Mouse (Mus musculus) ovary, adult 18-20 months (tissue): ENCODE results near the gene Ptcd1.
A peak's percentile ranks its signal among the peaks of the same experiment; 100 is the strongest.
"Not testable (repeated sequence)": the region's sequence is repeated elsewhere in the genome, so short reads cannot be mapped to it uniquely, and the experiment has no call there.

ENCODE experiments used
- DNase-seq: peaks from one replicate; pipeline ENCODE4 v3.0.0; 2022; ENCODE audit warnings: low spot score, mixed read lengths

Ptcd1 gene

GRCm38 (mm10) chr5:145166536-145167305, at the start of gene Ptcd1, which contains the start of gene Cpsf4:
Gene Ptcd1, minus strand, starts transcription at chr5:145167108.
Gene Cpsf4, plus strand, starts transcription at chr5:145167213.
- peak; percentile 97 for DNase-seq

GRCm38 (mm10) chr5:145214679-145215078, 47.8 kb upstream of the Ptcd1 start:
- DNase-seq: no peak

GRCm38 (mm10) chr5:145213505-145213904, 46.6 kb upstream of the Ptcd1 start:
- DNase-seq: no peak

- DNase-seq: no peak
Measured at GRCm38 (mm10) chr5:145212216-145212615, 45.3 kb upstream of the Ptcd1 start.

GRCm38 (mm10) chr5:145211340-145211739, 44.4 kb upstream of the Ptcd1 start:
- DNase-seq: no peak

- DNase-seq: not testable (repeated sequence)
Measured at GRCm38 (mm10) chr5:145208391-145208790, 41.5 kb upstream of the Ptcd1 start.

- DNase-seq: no peak
Measured at GRCm38 (mm10) chr5:145207954-145208353, 41.0 kb upstream of the Ptcd1 start.

GRCm38 (mm10) chr5:145207385-145207784, 40.5 kb upstream of the Ptcd1 start:
- no peak for DNase-seq

- no peak for DNase-seq
Measured at GRCm38 (mm10) chr5:145205041-145205440, 38.1 kb upstream of the Ptcd1 start.

GRCm38 (mm10) chr5:145203936-145204691, 37.2 kb upstream of the Ptcd1 start, which contains the start of gene Zkscan5:
Gene Zkscan5, plus strand, starts transcription at chr5:145204562.
- peak; percentile 98 for DNase-seq

GRCm38 (mm10) chr5:145202446-145202845, 35.5 kb upstream of the Ptcd1 start:
- DNase-seq: no peak

GRCm38 (mm10) chr5:145201321-145201991, 34.5 kb upstream of the Ptcd1 start, which contains the start of gene Zkscan14:
Gene Zkscan14, minus strand, starts transcription at chr5:145201868.
- DNase-seq: peak; percentile 47

- DNase-seq: no peak
Measured at GRCm38 (mm10) chr5:145200387-145200786, 33.5 kb upstream of the Ptcd1 start.

GRCm38 (mm10) chr5:145191962-145192361, 25.1 kb upstream of the Ptcd1 start, which contains the start of gene Atp5j2:
Gene Atp5j2, minus strand, starts transcription at chr5:145192062.
- DNase-seq: no peak

GRCm38 (mm10) chr5:145190875-145191798, 24.2 kb upstream of the Ptcd1 start:
- peak; percentile 80 for DNase-seq

GRCm38 (mm10) chr5:145190373-145190772, 23.5 kb upstream of the Ptcd1 start:
- DNase-seq: no peak

- no peak for DNase-seq
Measured at GRCm38 (mm10) chr5:145189416-145189815, 22.5 kb upstream of the Ptcd1 start.

GRCm38 (mm10) chr5:145185244-145185643, 18.3 kb upstream of the Ptcd1 start:
- no peak for DNase-seq

- no peak for DNase-seq
Measured at GRCm38 (mm10) chr5:145178461-145178980, 11.6 kb upstream of the Ptcd1 start.

GRCm38 (mm10) chr5:145167306-145167661, 376 bp upstream of the Ptcd1 start:
- no peak for DNase-seq

- DNase-seq: no peak
Measured at GRCm38 (mm10) chr5:145165184-145165583, 1.7 kb downstream of the Ptcd1 start.
